Mouse (Mus musculus): ENCODE data around the gene Vps26a.

DNA sequence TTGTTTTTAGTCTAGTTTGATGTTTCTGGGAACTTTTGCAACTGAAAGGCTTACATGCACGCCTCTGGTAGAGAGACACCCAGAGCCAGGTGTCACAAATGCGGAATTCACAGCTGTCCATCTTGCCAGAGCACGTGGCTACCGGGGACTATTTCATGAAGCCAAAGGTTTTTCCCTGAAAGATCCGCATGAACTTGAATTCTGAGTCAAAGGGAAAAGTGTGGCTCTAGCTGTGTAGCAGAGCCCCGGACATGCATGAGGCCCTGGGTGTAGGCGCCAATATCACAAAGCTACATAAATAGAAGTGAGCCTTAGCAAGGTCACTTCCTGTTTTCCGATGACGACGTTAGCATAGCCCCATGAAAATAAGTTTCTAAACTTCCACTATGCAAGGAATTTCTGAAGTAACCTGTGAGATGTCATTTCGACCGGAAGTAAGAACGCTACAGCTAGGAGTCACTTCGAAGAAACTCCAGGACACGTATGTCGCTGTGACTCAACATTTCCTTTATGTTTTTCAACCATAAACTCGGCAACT, 19.5 kb upstream of the Vps26a start:
- TF ChIP-seq CTCF (IDR thresholded peaks at IDR 0.05; ENCODE audit: low read depth, low read length) (no peak), POLR2A (IDR thresholded peaks at IDR 0.05; ENCODE audit: insufficient read depth, low read length) (no peak)

Data from ES-Bruce4 (cell line).